Mouse (Mus musculus) embryonic facial prominence, embryonic 13.5 days (tissue): ENCODE results near the gene Sobp. TPM values are rescaled to one million over a fixed set of nuclear protein-coding genes. Genes with fewer than 3 reads are reported as not detected.

ENCODE experiments used
- ATAC-seq: fragments of 200-750 bp; cut with Nextera tagmentation; 2 replicates; pipeline ENCODE4 v1.8.0; 2017; ENCODE audit warnings: low read depth; ENCODE audit not compliant: insufficient number of reproducible peaks, insufficient read depth, low FRiP score, low TSS enrichment
- H3K27ac ChIP-seq: fragments of 300-500 bp; sonication (generic); 2 replicates; pipeline ENCODE4 v1.5.1; 2015; ENCODE audit warnings: moderate library complexity, mild to moderate bottlenecking, inconsistent platforms
- H3K27me3 ChIP-seq: fragments of 300-500 bp; sonication (generic); 2 replicates; pipeline ENCODE4 v1.6.1; 2015; ENCODE audit warnings: mild to moderate bottlenecking, inconsistent platforms
- H3K36me3 ChIP-seq: fragments of 300-500 bp; sonication (generic); 2 replicates; pipeline ENCODE4 v1.6.1; 2015; ENCODE audit warnings: mild to moderate bottlenecking, inconsistent platforms
- H3K4me1 ChIP-seq: fragments of 300-500 bp; sonication (generic); 2 replicates; pipeline ENCODE4 v1.6.1; 2015; ENCODE audit warnings: inconsistent platforms
- H3K4me2 ChIP-seq: fragments of 300-500 bp; sonication (generic); 2 replicates; pipeline ENCODE4 v1.6.1; 2015; ENCODE audit warnings: moderate library complexity, mild to moderate bottlenecking, inconsistent platforms
- H3K4me3 ChIP-seq: fragments of 300-500 bp; sonication (generic); 2 replicates; pipeline ENCODE4 v1.5.1; 2015; ENCODE audit warnings: mild to moderate bottlenecking, inconsistent platforms
- H3K9ac ChIP-seq: fragments of 300-500 bp; sonication (generic); 2 replicates; pipeline ENCODE4 v1.6.1; 2015; ENCODE audit warnings: mild to moderate bottlenecking, inconsistent platforms
- H3K9me3 ChIP-seq: fragments of 300-500 bp; sonication (generic); 2 replicates; pipeline ENCODE4 v1.6.1; 2016; ENCODE audit warnings: inconsistent platforms
- WGBS: fragments of 180-500 bp; shearing (Covaris S2); methylation state at CpG from one replicate; pipeline ENCODE4 v1.1.7; 2015; ENCODE audit warnings: mixed read lengths; 5-methylcytosine and 5-hydroxymethylcytosine counted together
- polyA plus RNA-seq: library from polyadenylated mRNA; unstranded; fragments of >200 nt; fragmentation: Nextera tagmentation; extraction: Ambion mirVana; gene quantifications from 2 replicates; pipeline ENCODE4 v1.2.1, GENCODE M21; 2015

Gene Sobp
- polyA plus RNA-seq, 1 experiment from 2014 or later: 5.4 TPM

DNA sequence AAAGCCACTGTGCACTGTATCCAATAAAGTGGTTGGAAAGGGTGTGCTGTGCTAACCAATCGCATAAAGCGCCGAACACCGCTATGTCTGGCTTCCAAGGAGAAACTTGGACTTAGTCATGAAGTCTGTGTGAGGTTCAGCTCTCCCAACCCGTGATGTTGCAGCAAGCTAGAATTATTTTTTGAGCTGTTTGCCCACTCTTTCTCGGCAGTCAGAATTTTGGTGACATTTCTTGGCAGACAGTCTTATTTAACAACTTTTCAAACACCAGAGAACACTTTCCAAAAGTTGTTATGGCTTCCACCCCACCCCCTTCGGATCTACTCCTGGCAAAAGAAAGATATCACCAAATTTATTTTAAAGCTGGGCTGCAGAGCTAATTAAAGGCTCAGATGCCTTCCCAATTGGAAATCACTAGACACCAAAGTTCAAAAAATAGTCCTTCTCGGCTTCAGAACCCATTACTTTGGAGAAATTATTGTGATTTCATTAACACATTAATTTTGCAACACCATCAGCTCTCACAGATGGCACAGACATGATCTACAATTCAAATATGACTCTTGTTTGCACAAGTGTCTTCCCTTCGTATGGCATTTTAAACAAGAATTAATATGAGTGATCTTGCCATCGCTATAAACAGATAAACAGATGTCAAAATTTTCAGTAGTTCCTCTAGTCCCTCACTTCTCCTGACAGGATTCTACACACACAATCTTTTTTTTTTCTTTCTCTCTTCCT lies 150.7 kb downstream of the Sobp start:
- no peak overlapping the region for H3K4me3 ChIP-seq
- H3K9ac ChIP-seq: no peak overlapping the region
- peaks cover 44% of the 10 kb centered on the region for H3K27me3 ChIP-seq
- H3K4me2 ChIP-seq: no peak overlapping the region
- H3K36me3 ChIP-seq: 0 out of 2 replicates have a peak, but pooled peaks cover 2% of the 10 kb centered on the region
- ATAC-seq: no peak
- 81% methylated on average over 10 of the region's 10 CpGs for WGBS
- H3K4me1 ChIP-seq: peaks cover 18% of the 10 kb centered on the region
- H3K27ac ChIP-seq: no peak overlapping the region
- H3K9me3 ChIP-seq: no peaks in the 10 kb centered on the region

DNA sequence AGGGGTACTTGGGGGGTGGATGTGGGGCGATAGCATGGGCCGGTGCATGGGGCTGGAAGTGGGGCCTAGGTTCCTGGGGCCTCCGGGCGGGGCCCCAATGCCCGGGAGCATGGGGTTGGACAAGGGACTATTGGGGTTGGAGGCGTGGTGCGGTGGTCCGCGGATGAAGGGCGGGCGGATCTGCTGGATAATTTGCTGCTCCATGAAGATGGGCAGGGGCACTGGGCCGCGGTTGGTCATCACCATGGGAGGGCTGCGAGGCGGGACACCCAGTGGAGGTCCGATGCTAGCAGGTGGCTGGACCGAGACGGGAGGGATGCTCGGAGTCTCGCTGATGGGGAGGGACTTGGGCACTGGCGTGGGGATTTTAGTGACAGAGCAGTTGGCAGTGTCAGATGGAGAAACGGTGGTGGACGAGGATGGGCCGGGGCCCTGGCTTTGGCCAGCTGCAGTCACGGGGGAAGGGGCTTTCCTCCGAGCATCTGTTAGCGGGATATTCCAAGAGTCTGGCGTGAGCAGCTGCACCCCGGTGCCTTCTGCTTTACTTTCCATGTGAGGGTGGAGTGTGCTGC lies 152.1 kb downstream of the Sobp start:
- Histone ChIP-seq H3K9me3 (no peaks in the 10 kb centered on the region), H3K4me2 (peak overlapping the region; percentile 99), H3K27me3 (peaks cover 44% of the 10 kb centered on the region), H3K4me1 (peaks cover 18% of the 10 kb centered on the region), H3K36me3 (no peaks in the 10 kb centered on the region), H3K27ac (no peak overlapping the region), H3K9ac (peak overlapping the region; percentile 71; the same call in 1 of the 2 replicates), H3K4me3 (peak overlapping the region; percentile 56)
- 13% methylated on average over 28 of the region's 29 CpGs for WGBS
- ATAC-seq: no peak

- Histone ChIP-seq H3K4me2 (peak overlapping the region; percentile 99), H3K9ac (peak overlapping the region; percentile 71), H3K27ac (no peak overlapping the region), H3K36me3 (no peaks in the 10 kb centered on the region), H3K9me3 (no peaks in the 10 kb centered on the region), H3K4me3 (peak overlapping the region; percentile 56), H3K27me3 (peaks cover 47% of the 10 kb centered on the region), H3K4me1 (peaks cover 18% of the 10 kb centered on the region)
- peak; percentile 56; the same call in 1 of the 2 replicates for ATAC-seq
- under 1% methylated on average over 62 of the region's 69 CpGs for WGBS
Observed at GRCm38 (mm10) chr10:43021512-43022116, 152.7 kb downstream of the Sobp start.

DNA sequence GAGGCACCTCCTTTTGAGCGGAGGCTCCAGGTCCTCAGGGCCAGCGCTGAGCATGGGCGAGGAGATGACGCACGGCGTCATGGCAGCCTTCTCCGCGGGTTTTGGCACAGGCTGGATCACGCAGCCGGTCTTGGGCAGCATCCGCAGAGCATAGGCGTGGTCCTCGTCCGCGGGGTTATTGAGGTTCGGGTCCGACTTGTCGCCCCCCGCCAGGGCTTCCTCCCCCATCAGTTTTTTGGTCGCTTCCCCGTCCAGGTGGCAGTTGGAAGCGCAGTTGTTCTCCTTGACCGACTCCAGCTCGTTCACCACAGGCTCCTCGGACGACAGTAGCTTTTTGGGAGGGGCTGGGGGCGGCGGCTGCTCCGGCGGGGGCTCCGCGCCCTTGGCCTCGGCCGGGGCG lies 153.3 kb downstream of the Sobp start:
- Histone ChIP-seq H3K4me1 (peaks cover 18% of the 10 kb centered on the region), H3K9ac (peak overlapping the region; percentile 71), H3K9me3 (no peaks in the 10 kb centered on the region), H3K36me3 (no peaks in the 10 kb centered on the region), H3K4me3 (peak overlapping the region; percentile 56), H3K27me3 (peaks cover 47% of the 10 kb centered on the region), H3K4me2 (peak overlapping the region; percentile 99), H3K27ac (no peak overlapping the region)
- 9% methylated on average over 35 of the region's 35 CpGs for WGBS
- no peak for ATAC-seq

DNA sequence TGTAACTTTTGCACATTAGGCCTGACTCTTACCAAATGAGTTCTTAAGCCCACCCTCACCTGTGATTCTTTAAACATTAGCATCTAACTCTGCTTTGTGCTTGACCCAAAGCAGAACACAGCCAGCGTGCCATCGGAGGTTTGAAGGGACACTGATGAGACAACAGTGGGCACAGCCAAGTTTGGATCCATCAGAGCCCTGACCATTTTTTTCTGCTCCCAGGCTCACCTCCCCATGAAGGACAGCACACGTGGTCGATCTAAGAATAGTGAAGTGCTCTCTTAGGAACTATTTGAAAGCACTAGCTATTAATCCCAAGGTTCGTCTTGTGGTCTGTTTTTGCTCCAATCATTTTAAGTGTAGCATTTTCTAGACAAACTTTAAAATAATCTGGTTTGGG lies 159.5 kb downstream of the Sobp start:
- H3K9me3 ChIP-seq: no peaks in the 10 kb centered on the region
- 0 out of 2 replicates have a peak overlapping the region, but pooled peaks have one; percentile 9 for H3K4me2 ChIP-seq
- H3K9ac ChIP-seq: no peak overlapping the region
- 78% methylated on average over 5 of the region's 5 CpGs for WGBS
- no peaks in the 10 kb centered on the region for H3K36me3 ChIP-seq
- peak overlapping the region; percentile 40 for H3K27ac ChIP-seq
- H3K27me3 ChIP-seq: peaks cover 8% of the 10 kb centered on the region; the same call in 1 of the 2 replicates
- no peak for ATAC-seq
- H3K4me1 ChIP-seq: peaks cover 12% of the 10 kb centered on the region
- H3K4me3 ChIP-seq: no peak overlapping the region

DNA sequence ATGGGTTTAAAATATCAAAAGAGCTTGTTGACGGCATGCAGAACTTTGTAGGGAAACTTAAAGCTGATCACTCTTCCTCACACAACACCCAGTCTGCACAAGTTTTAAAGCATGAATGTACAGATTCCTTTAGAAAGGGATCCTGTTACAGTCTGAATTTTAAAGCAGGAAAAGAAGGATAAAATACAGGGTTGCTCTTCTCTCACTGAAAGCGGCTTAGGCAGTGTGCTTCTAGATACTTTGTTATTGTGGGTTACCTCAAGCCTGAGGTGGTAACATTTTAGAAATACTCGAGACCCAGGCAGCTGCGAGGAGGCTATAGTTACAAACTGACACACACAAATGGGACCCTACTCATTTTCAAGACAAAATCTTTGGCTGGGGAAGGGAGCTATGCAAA lies 160.0 kb downstream of the Sobp start:
- ATAC-seq: no peak
- H3K4me1 ChIP-seq: peaks cover 12% of the 10 kb centered on the region
- 44% methylated on average over 4 of the region's 4 CpGs for WGBS
- H3K4me2 ChIP-seq: 0 out of 2 replicates have a peak overlapping the region, but pooled peaks have one; percentile 9
- H3K4me3 ChIP-seq: no peak overlapping the region
- H3K9ac ChIP-seq: no peak overlapping the region
- H3K36me3 ChIP-seq: no peaks in the 10 kb centered on the region
- H3K9me3 ChIP-seq: no peaks in the 10 kb centered on the region
- H3K27ac ChIP-seq: peak overlapping the region; percentile 40; the same call in 1 of the 2 replicates
- H3K27me3 ChIP-seq: 0 out of 2 replicates have a peak, but pooled peaks cover 5% of the 10 kb centered on the region

- Histone ChIP-seq H3K4me2 (no peak overlapping the region), H3K27ac (no peak overlapping the region), H3K36me3 (no peaks in the 10 kb centered on the region), H3K4me3 (no peak overlapping the region), H3K27me3 (no peaks in the 10 kb centered on the region), H3K9ac (no peak overlapping the region), H3K4me1 (peaks cover 20% of the 10 kb centered on the region), H3K9me3 (no peaks in the 10 kb centered on the region)
- WGBS: 69% methylated on average over 11 of the region's 11 CpGs
- no peak for ATAC-seq
Observed at GRCm38 (mm10) chr10:43008116-43008515, 166.2 kb downstream of the Sobp start.

GRCm38 (mm10) chr10:43006534-43006933 lies 167.8 kb downstream of the Sobp start:
- Histone ChIP-seq H3K9ac (no peak overlapping the region), H3K4me3 (no peak overlapping the region), H3K9me3 (no peaks in the 10 kb centered on the region), H3K27me3 (no peaks in the 10 kb centered on the region), H3K27ac (no peak overlapping the region), H3K4me2 (no peak overlapping the region), H3K4me1 (peaks cover 32% of the 10 kb centered on the region), H3K36me3 (no peaks in the 10 kb centered on the region)
- 81% methylated on average over 4 of the region's 4 CpGs for WGBS
- ATAC-seq: no peak

DNA sequence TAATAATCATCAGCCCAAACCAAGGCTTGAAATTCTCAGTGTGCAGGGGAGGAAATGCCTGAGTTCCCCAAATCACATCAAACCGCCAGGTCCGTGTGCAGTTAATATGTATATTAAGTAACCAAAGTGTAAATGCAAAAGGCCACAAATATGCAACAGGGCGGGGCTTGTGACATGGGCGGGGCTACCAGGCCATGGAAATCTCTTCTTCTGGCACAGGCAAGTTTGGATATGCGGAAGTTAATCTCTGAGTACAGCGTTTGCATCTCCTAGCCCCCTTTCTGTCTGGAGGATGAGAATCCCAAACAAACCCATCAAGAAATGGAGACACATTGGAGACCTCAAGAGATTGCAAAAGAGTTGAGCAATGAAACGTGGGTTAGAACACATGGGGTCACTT lies 168.7 kb downstream of the Sobp start:
- Histone ChIP-seq H3K27ac (no peak overlapping the region), H3K36me3 (no peaks in the 10 kb centered on the region), H3K4me2 (no peak overlapping the region), H3K4me3 (no peak overlapping the region), H3K9me3 (no peaks in the 10 kb centered on the region), H3K27me3 (no peaks in the 10 kb centered on the region), H3K9ac (no peak overlapping the region), H3K4me1 (peaks cover 32% of the 10 kb centered on the region)
- ATAC-seq: no peak
- 73% methylated on average over 7 of the region's 7 CpGs for WGBS

- 79% methylated on average over 4 of the region's 4 CpGs for WGBS
- ATAC-seq: no peak
- H3K9me3 ChIP-seq: no peaks in the 10 kb centered on the region
- no peaks in the 10 kb centered on the region for H3K36me3 ChIP-seq
- no peaks in the 10 kb centered on the region for H3K27me3 ChIP-seq
- no peak overlapping the region for H3K4me2 ChIP-seq
- no peak overlapping the region for H3K9ac ChIP-seq
- H3K4me3 ChIP-seq: no peak overlapping the region
- peak overlapping the region; percentile 83; the same call in 1 of the 2 replicates for H3K27ac ChIP-seq
- H3K4me1 ChIP-seq: peaks cover 32% of the 10 kb centered on the region
Observed at GRCm38 (mm10) chr10:43005031-43005430, 169.3 kb downstream of the Sobp start.

- no peak overlapping the region for H3K4me3 ChIP-seq
- H3K36me3 ChIP-seq: no peaks in the 10 kb centered on the region
- no peak for ATAC-seq
- no peaks in the 10 kb centered on the region for H3K27me3 ChIP-seq
- 78% methylated on average over 16 of the region's 16 CpGs for WGBS
- H3K4me2 ChIP-seq: no peak overlapping the region; the same call in 1 of the 2 replicates
- H3K9me3 ChIP-seq: no peaks in the 10 kb centered on the region
- H3K4me1 ChIP-seq: peaks cover 32% of the 10 kb centered on the region
- no peak overlapping the region for H3K9ac ChIP-seq
- H3K27ac ChIP-seq: peak overlapping the region; percentile 83
Observed at GRCm38 (mm10) chr10:43004174-43004734, 170.1 kb downstream of the Sobp start.
